Mouse (Mus musculus) heart, adult 2 months (tissue): Measurements from ENCODE around the gene Rec8.

Source experiments
- CTCF ChIP-seq: fragments of 200-600 bp; IDR thresholded peaks from 2 replicates; pipeline ENCODE4 v1.8.1; 2022; ENCODE audit warnings: antibody characterized with exemption, mild to moderate bottlenecking, moderate library complexity
- POLR2A ChIP-seq: fragments of 200-500 bp; IDR thresholded peaks from 2 replicates; pipeline ENCODE4 v1.6.1; 2011; ENCODE audit warnings: mild to moderate bottlenecking, low read depth, low read length, control low read depth; ENCODE audit not compliant: insufficient read depth

DNA sequence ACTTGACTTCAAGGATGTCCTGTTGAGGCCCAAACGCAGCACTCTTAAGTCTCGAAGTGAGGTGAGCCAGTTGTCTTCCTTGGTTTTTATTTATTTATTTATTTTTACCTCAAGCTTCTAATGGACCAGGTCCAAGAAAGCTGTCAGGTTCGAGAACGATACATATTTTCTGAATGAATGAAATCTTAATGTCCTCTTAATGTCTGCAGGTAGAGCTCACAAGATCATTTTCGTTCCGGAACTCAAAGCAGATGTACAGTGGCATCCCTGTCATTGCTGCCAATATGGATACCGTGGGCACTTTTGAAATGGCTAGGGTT is 54.9 kb downstream of the Rec8 start:
- TF ChIP-seq POLR2A (no peak), CTCF (no peak)
